Mouse (Mus musculus) embryonic facial prominence, embryonic 10.5 days (tissue): Measurements from ENCODE around the gene Cap2. TPM values are rescaled to one million over a fixed set of nuclear protein-coding genes. Genes with fewer than 3 reads are reported as not detected.
A peak's percentile ranks its signal among the peaks of the same experiment; 100 is the strongest.

ENCODE experiments used
- DNase-seq: peaks from one replicate; pipeline ENCODE4 v3.0.0-alpha.2; 2017; ENCODE audit warnings: low spot score
- H3K27ac ChIP-seq: fragments of 300-500 bp; sonication (generic); replicated peaks from 2 replicates; pipeline ENCODE4 v1.5.1; 2016; ENCODE audit warnings: mild to moderate bottlenecking
- H3K27me3 ChIP-seq: fragments of 300-500 bp; sonication (generic); replicated peaks from 2 replicates; pipeline ENCODE4 v1.6.1; 2016; ENCODE audit warnings: low read depth, mild to moderate bottlenecking; ENCODE audit not compliant: poor library complexity, severe bottlenecking
- H3K36me3 ChIP-seq: fragments of 300-500 bp; sonication (generic); replicated peaks from 2 replicates; pipeline ENCODE4 v1.6.1; 2016; ENCODE audit warnings: mild to moderate bottlenecking, moderate library complexity
- H3K4me1 ChIP-seq: fragments of 300-500 bp; sonication (generic); 2 replicates; pipeline ENCODE4 v1.6.1; 2016
- H3K4me3 ChIP-seq: fragments of 300-500 bp; sonication (generic); 2 replicates; pipeline ENCODE4 v1.5.1; 2016; ENCODE audit warnings: mild to moderate bottlenecking, moderate library complexity
- H3K9me3 ChIP-seq: fragments of 300-500 bp; sonication (generic); 2 replicates; pipeline ENCODE4 v1.6.1; 2016; ENCODE audit warnings: mild to moderate bottlenecking
- WGBS: fragments of 180-500 bp; shearing (Covaris S2); methylation state at CpG from one replicate; pipeline ENCODE4 v1.1.7; 2016; 5-methylcytosine and 5-hydroxymethylcytosine counted together
- polyA plus RNA-seq: library from polyadenylated mRNA; unstranded; fragments of >200 nt; fragmentation: Nextera tagmentation; extraction: Ambion mirVana; gene quantifications from 2 replicates; pipeline ENCODE4 v1.2.1, GENCODE M21; 2016

The Cap2 gene
- polyA plus RNA-seq, 1 experiment from 2014 or later = 3.9 TPM

DNA sequence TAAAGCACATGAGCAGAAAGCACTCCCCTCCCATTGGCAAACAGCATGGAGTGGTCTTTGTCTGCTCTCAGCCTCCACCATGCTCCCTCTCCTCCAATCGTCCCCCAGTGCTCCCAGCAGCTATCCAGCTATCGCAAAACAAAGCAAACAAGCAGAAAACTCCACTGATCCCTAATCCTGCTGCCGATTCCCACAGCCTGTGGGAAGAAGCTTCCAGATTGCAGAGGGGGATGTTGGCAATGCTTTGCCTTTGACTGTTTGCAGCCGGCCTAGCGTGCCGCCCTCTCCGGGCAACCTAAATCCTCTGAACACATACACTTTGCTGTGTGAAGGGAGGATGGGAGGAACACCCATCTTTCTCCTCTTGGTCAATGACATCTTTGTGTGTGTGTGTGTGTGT, 83.2 kb downstream of the Cap2 start:
- Histone ChIP-seq H3K27me3 (no peaks in the 10 kb centered on the region), H3K4me1 (0 out of 2 replicates have a peak, but pooled peaks cover 8% of the 10 kb centered on the region), H3K27ac (no peak overlapping the region), H3K9me3 (no peaks in the 10 kb centered on the region), H3K36me3 (no peaks in the 10 kb centered on the region), H3K4me3 (no peak overlapping the region)
- 77% methylated on average over 7 of the region's 7 CpGs for WGBS
- no peak for DNase-seq

GRCm38 (mm10) chr13:46587717-46588289, 86.2 kb downstream of the Cap2 start:
- DNase-seq = no peak
- no peak overlapping the region for H3K4me3 ChIP-seq
- H3K27me3 ChIP-seq = no peaks in the 10 kb centered on the region
- no peak overlapping the region for H3K27ac ChIP-seq
- 77% methylated on average over 17 of the region's 17 CpGs for WGBS
- no peaks in the 10 kb centered on the region for H3K36me3 ChIP-seq
- no peaks in the 10 kb centered on the region for H3K9me3 ChIP-seq
- 0 out of 2 replicates have a peak, but pooled peaks cover 8% of the 10 kb centered on the region for H3K4me1 ChIP-seq

- H3K27ac ChIP-seq = no peak overlapping the region
- H3K4me3 ChIP-seq = no peak overlapping the region
- H3K27me3 ChIP-seq = no peaks in the 10 kb centered on the region
- 91% methylated on average over 5 of the region's 5 CpGs for WGBS
- H3K4me1 ChIP-seq = 0 out of 2 replicates have a peak, but pooled peaks cover 8% of the 10 kb centered on the region
- H3K36me3 ChIP-seq = no peaks in the 10 kb centered on the region
- DNase-seq = no peak
- H3K9me3 ChIP-seq = no peaks in the 10 kb centered on the region
These were observed 87.0 kb downstream of the Cap2 start for GRCm38 (mm10) chr13:46588606-46589005.

- 91% methylated on average over 4 of the region's 4 CpGs for WGBS
- H3K27me3 ChIP-seq = no peaks in the 10 kb centered on the region
- no peak overlapping the region for H3K27ac ChIP-seq
- H3K4me1 ChIP-seq = 0 out of 2 replicates have a peak, but pooled peaks cover 8% of the 10 kb centered on the region
- H3K9me3 ChIP-seq = no peaks in the 10 kb centered on the region
- no peaks in the 10 kb centered on the region for H3K36me3 ChIP-seq
- H3K4me3 ChIP-seq = no peak overlapping the region
- no peak for DNase-seq
These were observed 89.2 kb downstream of the Cap2 start for GRCm38 (mm10) chr13:46590885-46591284.

GRCm38 (mm10) chr13:46600694-46601093, 99.0 kb downstream of the Cap2 start:
- Histone ChIP-seq H3K4me3 (no peak overlapping the region), H3K36me3 (no peaks in the 10 kb centered on the region), H3K27me3 (no peaks in the 10 kb centered on the region), H3K9me3 (no peaks in the 10 kb centered on the region), H3K4me1 (no peaks in the 10 kb centered on the region), H3K27ac (no peak overlapping the region)
- no peak for DNase-seq
- WGBS = 85% methylated on average over 5 of the region's 5 CpGs

DNA sequence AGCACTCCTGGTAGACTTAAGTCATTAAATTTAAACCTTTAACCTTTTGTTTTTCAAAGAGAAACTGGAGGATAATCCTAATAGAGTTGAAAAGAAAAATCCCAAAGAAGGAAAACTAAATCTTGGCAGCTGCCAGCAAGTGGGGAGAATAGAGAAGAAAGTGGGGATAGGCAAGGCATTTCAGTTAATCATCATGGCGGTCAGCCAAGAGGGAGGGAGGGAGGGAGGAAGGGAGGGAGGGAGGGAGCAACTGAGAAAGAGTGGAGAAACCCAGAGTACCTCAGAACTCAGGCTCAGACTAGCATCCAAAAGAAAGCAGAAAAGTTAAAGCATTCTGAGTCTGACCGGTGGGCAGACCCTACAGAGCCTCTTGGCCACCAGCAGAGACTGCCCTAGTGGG, 99.7 kb downstream of the Cap2 start:
- Histone ChIP-seq H3K27me3 (no peaks in the 10 kb centered on the region), H3K27ac (no peak overlapping the region), H3K4me1 (no peaks in the 10 kb centered on the region), H3K4me3 (no peak overlapping the region), H3K36me3 (no peaks in the 10 kb centered on the region), H3K9me3 (no peaks in the 10 kb centered on the region)
- DNase-seq = no peak
- 82% methylated on average over 2 of the region's 2 CpGs for WGBS

DNA sequence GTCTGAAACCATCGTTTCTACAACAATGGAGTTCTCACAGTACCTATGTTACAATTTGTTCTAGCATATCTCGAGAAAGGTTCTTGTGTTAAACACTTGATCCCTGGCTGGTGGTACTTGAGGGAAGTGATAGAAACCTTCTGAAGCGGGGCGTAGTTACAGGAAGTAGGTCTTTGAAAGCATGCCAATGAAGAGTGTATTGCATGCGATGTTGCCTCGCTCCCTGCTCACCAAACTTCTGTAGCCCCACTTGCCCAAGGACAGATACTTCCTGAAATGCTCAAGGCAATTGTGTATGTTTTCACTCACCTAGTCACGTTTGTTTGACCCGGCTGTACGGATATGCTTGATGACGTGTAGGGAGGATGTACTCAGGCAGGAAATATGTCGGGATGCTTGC, 101.0 kb downstream of the Cap2 start:
- H3K27me3 ChIP-seq = no peaks in the 10 kb centered on the region
- H3K4me3 ChIP-seq = no peak overlapping the region
- H3K4me1 ChIP-seq = no peaks in the 10 kb centered on the region
- H3K9me3 ChIP-seq = no peaks in the 10 kb centered on the region
- 89% methylated on average over 11 of the region's 11 CpGs for WGBS
- no peak for DNase-seq
- H3K27ac ChIP-seq = no peak overlapping the region
- no peaks in the 10 kb centered on the region for H3K36me3 ChIP-seq

- no peak overlapping the region for H3K4me3 ChIP-seq
- H3K27ac ChIP-seq = no peak overlapping the region
- DNase-seq = no peak
- WGBS = 83% methylated on average over 3 of the region's 3 CpGs
- H3K4me1 ChIP-seq = no peaks in the 10 kb centered on the region
- H3K36me3 ChIP-seq = no peaks in the 10 kb centered on the region
- no peaks in the 10 kb centered on the region for H3K27me3 ChIP-seq
- H3K9me3 ChIP-seq = no peaks in the 10 kb centered on the region
These were observed 109.4 kb downstream of the Cap2 start for GRCm38 (mm10) chr13:46611033-46611432.

DNA sequence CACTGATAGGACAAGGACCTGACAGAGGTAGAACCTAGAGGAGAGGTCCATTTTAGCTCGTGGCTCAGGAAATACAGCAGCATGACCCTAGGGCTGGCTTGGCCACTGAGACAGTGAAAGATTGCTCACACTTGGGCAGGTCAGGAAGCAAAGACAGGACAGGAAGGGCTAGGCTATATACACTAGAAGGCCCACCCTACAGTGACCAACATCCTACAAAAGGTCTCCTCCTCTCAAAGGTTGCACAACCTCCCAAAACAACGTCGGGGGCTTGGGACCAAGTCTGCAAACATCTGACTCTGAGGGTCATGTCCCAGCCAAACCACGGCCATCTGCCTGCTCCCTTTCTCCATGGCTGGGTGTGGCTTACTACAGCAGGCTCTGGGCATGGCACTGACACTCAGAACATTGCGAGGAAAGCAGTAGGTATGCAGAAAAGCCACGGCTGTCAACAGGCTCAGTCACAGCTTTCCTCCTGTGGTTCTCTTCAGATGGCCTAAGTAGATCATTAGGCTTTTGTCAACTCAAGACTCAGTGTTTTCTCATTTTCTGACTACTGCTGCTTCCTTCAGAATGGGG, 112.1 kb downstream of the Cap2 start:
- no peak for DNase-seq
- Histone ChIP-seq H3K9me3 (no peaks in the 10 kb centered on the region), H3K4me3 (no peak overlapping the region), H3K36me3 (no peaks in the 10 kb centered on the region), H3K27me3 (no peaks in the 10 kb centered on the region), H3K27ac (no peak overlapping the region), H3K4me1 (no peaks in the 10 kb centered on the region)
- 84% methylated on average over 6 of the region's 6 CpGs for WGBS

GRCm38 (mm10) chr13:46616673-46617362, 115.2 kb downstream of the Cap2 start:
- peaks cover 17% of the 10 kb centered on the region for H3K4me1 ChIP-seq
- WGBS = 84% methylated on average over 19 of the region's 19 CpGs
- H3K9me3 ChIP-seq = no peaks in the 10 kb centered on the region
- DNase-seq = no peak
- H3K36me3 ChIP-seq = no peaks in the 10 kb centered on the region
- no peak overlapping the region for H3K4me3 ChIP-seq
- H3K27ac ChIP-seq = no peak overlapping the region
- H3K27me3 ChIP-seq = no peaks in the 10 kb centered on the region

DNA sequence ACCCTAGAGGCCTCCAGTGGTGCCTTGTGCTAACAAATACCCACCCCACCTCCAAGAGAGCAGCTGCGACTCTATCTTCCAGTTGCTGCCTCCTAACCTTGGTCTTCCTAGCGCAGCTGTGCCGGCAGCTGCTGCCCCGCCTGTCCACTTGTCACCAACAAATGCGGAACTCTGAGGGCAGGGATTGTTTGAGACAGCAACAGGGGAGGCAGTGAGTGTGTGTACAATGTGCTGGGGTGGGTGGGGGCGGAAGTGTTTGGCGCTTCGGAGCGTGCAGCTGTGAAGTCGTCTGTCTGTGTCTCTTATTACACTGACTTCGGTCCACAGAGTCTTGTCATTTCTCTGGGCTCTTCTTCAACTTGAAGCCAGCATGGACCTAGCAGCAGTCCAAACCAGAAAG, 118.0 kb downstream of the Cap2 start:
- H3K27me3 ChIP-seq = no peaks in the 10 kb centered on the region

DNA sequence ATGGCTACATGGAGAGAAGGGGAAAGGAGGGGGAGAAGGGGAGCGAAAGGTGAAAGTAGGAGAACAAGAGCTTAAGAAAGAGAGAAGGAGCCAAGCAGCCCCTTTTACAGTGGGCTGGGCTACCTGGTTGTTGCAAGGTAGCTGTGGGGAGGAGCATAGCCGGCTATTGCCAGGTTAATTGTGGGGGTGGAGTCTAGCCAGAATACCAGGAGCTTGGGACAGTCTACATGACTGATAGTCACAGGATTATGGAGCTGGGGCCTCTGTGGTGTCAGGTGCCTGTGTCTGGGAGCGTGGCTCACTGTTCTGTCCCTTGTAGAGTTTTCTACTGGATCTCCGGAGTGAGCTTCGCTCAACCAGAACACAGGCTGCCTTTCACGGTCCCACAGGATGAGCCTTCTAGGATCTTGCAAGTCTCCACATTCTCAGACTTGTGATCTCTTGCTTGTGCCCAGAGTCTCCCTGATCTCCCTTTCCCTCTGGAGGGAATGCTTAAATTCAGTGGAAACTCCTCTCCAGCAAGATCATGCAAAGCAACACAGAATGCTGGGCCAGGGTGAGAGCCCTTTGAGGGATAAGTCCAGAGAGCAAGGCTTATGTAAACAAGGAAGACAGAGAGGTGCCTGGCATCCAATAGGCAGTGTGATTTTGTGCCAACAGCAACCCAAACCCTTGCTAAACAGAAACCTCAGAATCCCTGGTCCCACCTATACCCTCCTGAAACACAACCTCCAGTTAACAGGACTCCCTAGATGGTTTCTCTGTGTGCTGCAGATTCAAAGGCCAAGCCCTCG, 119.5 kb downstream of the Cap2 start:
- H3K36me3 ChIP-seq = no peaks in the 10 kb centered on the region
- H3K27ac ChIP-seq = peak overlapping the region; percentile 35; the same call in 1 of the 2 replicates
- peaks cover 17% of the 10 kb centered on the region for H3K4me1 ChIP-seq
- no peak for DNase-seq
- H3K9me3 ChIP-seq = no peaks in the 10 kb centered on the region
- no peaks in the 10 kb centered on the region for H3K27me3 ChIP-seq
- 78% methylated on average over 7 of the region's 7 CpGs for WGBS
- H3K4me3 ChIP-seq = no peak overlapping the region

More for the DNA sequence above, 118.0 kb downstream of the Cap2 start:
- peaks cover 17% of the 10 kb centered on the region for H3K4me1 ChIP-seq
- 55% methylated on average over 11 of the region's 11 CpGs for WGBS
- H3K36me3 ChIP-seq = no peaks in the 10 kb centered on the region
- peak; percentile 38 for DNase-seq
- no peaks in the 10 kb centered on the region for H3K9me3 ChIP-seq
- H3K27ac ChIP-seq = no peak overlapping the region; the same call in 1 of the 2 replicates
- H3K4me3 ChIP-seq = peak overlapping the region; percentile 4; the same call in 1 of the 2 replicates
